Mouse (Mus musculus) embryonic facial prominence, embryonic 11.5 days (tissue): ENCODE data around the gene Wdr91. TPM values are rescaled to one million over a fixed set of nuclear protein-coding genes. Genes with fewer than 3 reads are reported as not detected.

Experiments used
- ATAC-seq: fragments of 200-750 bp; cut with Nextera tagmentation; replicated peaks from 2 replicates; pipeline ENCODE4 v1.8.0; 2017; ENCODE audit warnings: low read depth; ENCODE audit not compliant: insufficient number of reproducible peaks, low FRiP score, low TSS enrichment
- DNase-seq: peaks from one replicate; pipeline ENCODE4 v3.0.0-alpha.2; 2015; ENCODE audit warnings: low spot score
- H3K27ac ChIP-seq: fragments of 300-500 bp; sonication (generic); replicated peaks from 2 replicates; pipeline ENCODE4 v1.5.1; 2014; ENCODE audit warnings: mild to moderate bottlenecking, low read depth, low read length, control low read depth
- H3K27me3 ChIP-seq: fragments of 300-500 bp; sonication (generic); 2 replicates; pipeline ENCODE4 v1.6.1; 2014; ENCODE audit warnings: mild to moderate bottlenecking, low read length, moderate library complexity, mixed read lengths; ENCODE audit not compliant: control insufficient read depth, insufficient read depth
- H3K36me3 ChIP-seq: fragments of 300-500 bp; sonication (generic); replicated peaks from 2 replicates; pipeline ENCODE4 v1.6.1; 2014; ENCODE audit warnings: low read depth, mild to moderate bottlenecking, low read length, moderate library complexity, mixed read lengths; ENCODE audit not compliant: control insufficient read depth, insufficient read depth
- H3K4me1 ChIP-seq: fragments of 300-500 bp; sonication (generic); 2 replicates; pipeline ENCODE4 v1.6.1; 2014; ENCODE audit warnings: low read length, mixed read lengths; ENCODE audit not compliant: control insufficient read depth, insufficient read depth
- H3K4me2 ChIP-seq: fragments of 300-500 bp; sonication (generic); 2 replicates; pipeline ENCODE4 v1.6.1; 2014; ENCODE audit warnings: low read depth, mild to moderate bottlenecking, control low read depth, low read length, moderate library complexity
- H3K4me3 ChIP-seq: fragments of 300-500 bp; sonication (generic); 2 replicates; pipeline ENCODE4 v1.5.1; 2014; ENCODE audit warnings: low read depth, low read length, control low read depth
- H3K9ac ChIP-seq: fragments of 300-500 bp; sonication (generic); replicated peaks from 2 replicates; pipeline ENCODE4 v1.6.1; 2014; ENCODE audit warnings: mild to moderate bottlenecking, control low read depth, low read length
- H3K9me3 ChIP-seq: fragments of 300-500 bp; sonication (generic); replicated peaks from 2 replicates; pipeline ENCODE4 v1.6.1; 2016; ENCODE audit warnings: mild to moderate bottlenecking, low read length, inconsistent platforms, mixed read lengths; ENCODE audit not compliant: control insufficient read depth
- WGBS: fragments of 180-500 bp; shearing (Covaris S2); extraction: QIAGEN DNeasy Blood & Tissue Kit; methylation state at CpG from one replicate; pipeline ENCODE4 v1.1.7; 2014; 5-methylcytosine and 5-hydroxymethylcytosine counted together
- polyA plus RNA-seq: library from polyadenylated mRNA; unstranded; fragments of >200 nt; fragmentation: Nextera tagmentation; extraction: Ambion mirVana; gene quantifications from 2 replicates; pipeline ENCODE4 v1.2.1, GENCODE M21; 2014

The Wdr91 gene
- polyA plus RNA-seq, 1 experiment from 2014 or later, result 11.9 TPM

DNA sequence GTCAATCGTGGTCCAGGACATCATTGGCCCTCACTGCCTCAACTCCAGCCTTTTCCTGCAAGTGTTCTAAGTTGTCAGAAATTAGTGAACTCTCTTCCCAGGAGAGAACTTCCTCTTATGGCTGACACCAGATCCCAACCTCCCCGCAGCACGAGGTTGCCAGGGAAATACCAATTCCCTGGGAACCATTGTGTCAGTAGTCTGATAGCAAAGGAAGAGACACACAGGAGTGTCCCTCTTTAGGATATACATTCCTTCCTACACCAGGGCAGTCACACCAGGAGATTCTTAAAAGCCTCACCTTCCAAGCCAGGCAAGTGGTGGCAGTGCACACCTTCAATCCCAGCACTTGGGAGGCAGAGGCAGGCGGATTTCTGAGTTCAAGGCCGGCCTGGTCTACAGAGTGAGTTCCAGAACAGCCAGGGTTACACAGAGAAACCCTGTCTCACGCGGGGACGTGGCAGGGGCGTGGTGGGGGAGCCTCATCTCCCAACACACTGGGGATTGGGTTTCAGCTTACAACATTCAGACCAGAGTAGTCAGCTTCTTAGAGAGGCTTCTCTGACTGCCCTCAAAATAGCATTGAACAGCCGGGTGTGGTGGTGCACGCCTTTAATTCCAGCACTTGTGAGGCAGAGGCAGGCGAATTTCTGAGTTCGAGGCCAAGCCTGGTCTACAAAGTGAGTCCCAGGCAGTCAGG is 2.8 kb upstream of the Wdr91 start:
- no peak overlapping the region for H3K27ac ChIP-seq
- no peak overlapping the region for H3K9ac ChIP-seq
- H3K9me3 ChIP-seq, result no peaks in the 10 kb centered on the region
- no peak for ATAC-seq
- 82% methylated on average over 13 of the region's 13 CpGs for WGBS
- no peaks in the 10 kb centered on the region for H3K27me3 ChIP-seq
- H3K4me3 ChIP-seq, result no peak overlapping the region
- no peak overlapping the region for H3K4me2 ChIP-seq
- no peaks in the 10 kb centered on the region for H3K36me3 ChIP-seq
- DNase-seq, result no peak
- H3K4me1 ChIP-seq, result no peaks in the 10 kb centered on the region

DNA sequence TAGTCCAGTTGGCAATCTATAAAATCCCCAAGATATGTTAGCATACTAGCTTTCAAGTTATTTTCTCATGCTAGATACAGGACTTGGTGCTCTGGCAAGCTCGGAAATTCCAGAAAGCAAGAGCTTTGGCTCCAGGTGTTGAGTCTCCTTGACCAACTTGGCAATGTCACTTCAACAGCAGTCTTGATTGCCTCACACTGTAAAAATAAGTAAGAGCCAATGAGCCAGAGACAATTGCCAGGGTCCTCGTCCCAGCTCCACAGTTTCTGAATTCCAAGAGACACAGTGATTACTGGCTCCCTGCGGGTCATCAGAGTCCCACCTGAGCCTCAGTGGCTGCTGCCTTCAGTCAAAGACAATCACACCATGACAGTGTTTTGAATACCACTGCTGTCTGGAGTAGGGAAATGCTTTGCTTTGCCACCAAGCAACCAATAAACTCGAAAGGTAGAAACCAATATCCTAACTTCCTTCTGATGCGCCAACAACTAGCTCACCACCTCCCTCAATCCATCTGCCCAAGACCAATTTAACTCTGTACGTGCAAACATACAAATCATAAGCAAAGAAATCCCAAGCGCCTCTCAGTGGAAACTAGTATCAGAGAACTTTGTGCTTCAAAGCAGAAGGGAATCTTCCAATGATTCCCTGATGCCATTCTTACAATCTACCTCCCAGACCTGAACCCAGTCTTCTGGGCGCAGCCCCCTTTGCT is 888 bp downstream of the Wdr91 start:
- 44% methylated on average over 8 of the region's 8 CpGs for WGBS
- no peak overlapping the region for H3K27ac ChIP-seq

DNA sequence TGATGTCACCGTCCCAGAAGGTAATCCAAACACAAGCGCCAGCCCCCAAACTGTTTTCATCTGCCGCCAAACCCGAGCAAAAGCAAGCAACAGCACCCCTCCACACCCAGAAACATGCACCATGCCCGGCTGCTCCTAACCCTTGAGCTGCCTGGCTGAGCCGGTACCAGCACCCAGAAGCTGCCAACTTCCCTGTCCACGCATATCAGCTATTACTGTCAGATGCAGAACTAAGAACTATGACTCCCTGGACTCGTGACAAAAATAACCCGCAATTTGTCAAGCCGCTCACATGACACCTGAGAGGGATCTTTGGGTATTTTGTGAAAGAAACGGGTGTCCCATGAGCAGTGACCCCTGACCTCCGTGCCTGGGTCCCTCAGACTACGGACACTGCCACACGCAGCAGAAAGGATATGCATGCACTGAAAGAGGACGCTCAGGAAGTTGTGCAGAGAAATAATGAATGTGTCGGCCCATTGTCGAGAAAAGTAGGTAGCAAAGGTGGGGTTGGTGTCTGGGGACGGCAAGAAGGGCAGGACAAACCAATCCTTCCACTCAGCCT is 2.9 kb downstream of the Wdr91 start:
- 0 out of 2 replicates have a peak, but pooled peaks cover 2% of the 10 kb centered on the region for H3K36me3 ChIP-seq
- H3K9ac ChIP-seq, result no peak overlapping the region

More for the DNA sequence above, 888 bp downstream of the Wdr91 start:
- no peaks in the 10 kb centered on the region for H3K9me3 ChIP-seq
- DNase-seq, result no peak
- H3K9ac ChIP-seq, result peak overlapping the region; percentile 66
- H3K4me3 ChIP-seq, result peak overlapping the region; percentile 76
- H3K27me3 ChIP-seq, result no peaks in the 10 kb centered on the region
- H3K4me1 ChIP-seq, result no peaks in the 10 kb centered on the region; the same call in 1 of the 2 replicates
- H3K4me2 ChIP-seq, result peak overlapping the region; percentile 63
- 0 out of 2 replicates have a peak, but pooled peaks cover 2% of the 10 kb centered on the region for H3K36me3 ChIP-seq
- ATAC-seq, result no peak

DNA sequence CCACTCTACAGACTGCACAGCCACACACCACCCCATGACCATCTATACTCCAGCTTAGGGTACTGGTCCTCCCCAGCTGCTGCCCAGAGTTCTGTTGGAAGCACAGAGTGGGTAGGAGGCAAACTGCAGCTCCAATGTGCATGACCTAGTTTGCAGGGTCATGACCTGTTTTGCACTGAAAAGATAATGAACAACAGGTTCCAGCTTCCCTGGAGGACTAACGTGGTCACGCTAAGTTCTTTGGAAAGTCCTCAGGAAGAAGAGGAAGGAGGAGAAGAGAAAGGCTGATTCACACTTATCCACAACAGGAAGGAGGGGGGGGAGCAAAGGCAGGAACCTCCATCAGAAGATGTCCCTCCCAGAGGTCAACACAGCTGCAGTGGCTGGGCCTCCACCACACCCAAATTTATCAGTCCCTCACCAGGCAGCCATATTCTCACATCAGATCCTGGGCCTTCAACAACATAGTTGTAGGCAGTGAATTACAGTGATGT is 3.5 kb downstream of the Wdr91 start:
- H3K36me3 ChIP-seq, result 0 out of 2 replicates have a peak, but pooled peaks cover 2% of the 10 kb centered on the region
- H3K27ac ChIP-seq, result no peak overlapping the region
- no peaks in the 10 kb centered on the region for H3K27me3 ChIP-seq
- WGBS, result 45% methylated on average over 2 of the region's 2 CpGs
- DNase-seq, result no peak
- H3K4me1 ChIP-seq, result no peaks in the 10 kb centered on the region; the same call in 1 of the 2 replicates
- H3K4me3 ChIP-seq, result no peak overlapping the region
- H3K9ac ChIP-seq, result no peak overlapping the region
- ATAC-seq, result no peak
- H3K4me2 ChIP-seq, result no peak overlapping the region
- no peaks in the 10 kb centered on the region for H3K9me3 ChIP-seq

More for the DNA sequence above, 2.9 kb downstream of the Wdr91 start:
- no peaks in the 10 kb centered on the region; the same call in 1 of the 2 replicates for H3K4me1 ChIP-seq
- H3K27me3 ChIP-seq, result no peaks in the 10 kb centered on the region
- DNase-seq (no peak), ATAC-seq (no peak)
- no peak overlapping the region for H3K4me3 ChIP-seq
- no peak overlapping the region for H3K4me2 ChIP-seq
- WGBS, result 78% methylated on average over 18 of the region's 18 CpGs
- no peaks in the 10 kb centered on the region for H3K9me3 ChIP-seq
- no peak overlapping the region for H3K27ac ChIP-seq

DNA sequence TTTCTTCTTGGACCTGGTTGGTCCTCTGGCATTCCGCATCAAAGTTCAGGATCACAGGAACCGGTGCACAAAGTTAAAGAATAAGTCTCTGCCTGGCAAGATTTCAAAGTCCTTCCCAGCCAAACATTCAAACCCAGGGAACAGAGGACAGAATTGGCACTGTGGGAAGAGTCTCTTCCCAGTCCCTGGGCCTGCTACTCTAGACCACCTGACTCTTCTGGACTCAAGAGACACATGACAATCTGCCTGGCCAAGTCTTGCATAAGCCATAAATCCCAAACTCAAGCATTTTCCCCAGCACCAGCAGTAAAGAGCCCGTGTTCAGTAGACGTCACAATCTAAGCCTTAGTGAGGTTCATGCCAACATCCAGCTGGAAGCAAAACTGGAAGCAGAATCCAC is 4.0 kb downstream of the Wdr91 start:
- Histone ChIP-seq H3K4me1 (no peaks in the 10 kb centered on the region; the same call in 1 of the 2 replicates), H3K36me3 (0 out of 2 replicates have a peak, but pooled peaks cover 2% of the 10 kb centered on the region), H3K4me3 (no peak overlapping the region), H3K27ac (no peak overlapping the region), H3K9ac (no peak overlapping the region), H3K9me3 (no peaks in the 10 kb centered on the region), H3K27me3 (no peaks in the 10 kb centered on the region), H3K4me2 (no peak overlapping the region)
- 85% methylated on average over 4 of the region's 4 CpGs for WGBS
- no peak for DNase-seq
- no peak for ATAC-seq

DNA sequence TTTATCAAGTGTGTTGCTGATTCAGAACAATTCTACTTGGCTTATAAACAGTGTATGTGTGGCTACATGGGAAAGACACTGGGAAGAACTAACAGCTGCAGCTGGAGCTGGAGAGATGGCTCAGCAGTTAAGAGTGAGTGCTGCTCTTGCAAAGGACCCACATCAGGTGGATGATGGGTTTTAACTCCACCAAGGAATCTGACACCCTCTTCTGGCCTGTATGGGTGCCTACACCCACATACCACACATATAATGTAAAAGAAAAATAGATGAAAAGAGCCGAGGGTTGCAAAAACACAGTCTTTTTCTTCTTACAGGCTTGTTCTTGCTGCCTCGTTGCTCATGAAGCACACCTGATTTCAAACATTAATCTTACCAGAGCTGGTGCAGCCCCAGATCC is 4.6 kb downstream of the Wdr91 start:
- Histone ChIP-seq H3K4me2 (no peak overlapping the region), H3K9me3 (no peaks in the 10 kb centered on the region), H3K4me3 (no peak overlapping the region), H3K9ac (no peak overlapping the region), H3K36me3 (0 out of 2 replicates have a peak, but pooled peaks cover 2% of the 10 kb centered on the region), H3K27ac (no peak overlapping the region), H3K27me3 (no peaks in the 10 kb centered on the region), H3K4me1 (no peaks in the 10 kb centered on the region; the same call in 1 of the 2 replicates)
- DNase-seq (no peak), ATAC-seq (no peak)
- WGBS, result 71% methylated on average over 2 of the region's 2 CpGs

DNA sequence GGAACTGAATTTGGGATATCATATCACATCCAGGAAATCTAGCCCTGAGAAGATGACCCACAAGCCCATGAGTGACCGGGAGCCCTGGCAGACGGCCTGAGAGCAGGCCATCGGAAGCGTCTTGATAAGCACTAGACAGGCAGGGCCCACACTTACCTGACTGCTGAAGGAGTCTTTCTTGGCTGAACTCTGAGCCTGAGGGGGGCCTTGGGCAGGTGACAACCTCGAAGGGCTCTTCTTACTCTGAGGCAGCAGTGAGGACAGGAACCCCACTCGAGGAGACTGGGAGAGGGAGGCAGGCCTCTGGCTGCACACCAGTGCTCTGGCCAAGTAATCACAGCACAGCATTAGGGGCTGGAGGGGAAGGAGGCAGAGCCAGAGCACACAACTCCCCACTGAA is 6.3 kb downstream of the Wdr91 start:
- H3K27me3 ChIP-seq, result no peaks in the 10 kb centered on the region
- DNase-seq (no peak), ATAC-seq (no peak)
- no peak overlapping the region for H3K27ac ChIP-seq
- H3K4me1 ChIP-seq, result no peaks in the 10 kb centered on the region; the same call in 1 of the 2 replicates
- 0 out of 2 replicates have a peak, but pooled peaks cover 2% of the 10 kb centered on the region for H3K36me3 ChIP-seq
- no peak overlapping the region for H3K4me2 ChIP-seq
- H3K9ac ChIP-seq, result no peak overlapping the region
- no peaks in the 10 kb centered on the region for H3K9me3 ChIP-seq
- no peak overlapping the region for H3K4me3 ChIP-seq
- WGBS, result 85% methylated on average over 6 of the region's 6 CpGs
